Mouse (Mus musculus): ENCODE data around the gene Stip1. TPM values are rescaled to one million over a fixed set of nuclear protein-coding genes. Genes with fewer than 3 reads are reported as not detected.
A peak's percentile ranks its signal among the peaks of the same experiment; 100 is the strongest.
"Not testable (repeated sequence)": the region's sequence is repeated elsewhere in the genome, so short reads cannot be mapped to it uniquely, and the experiment has no call there.

Gene Stip1
- polyA plus RNA-seq, 1 experiment from 2014 or later, result 470 TPM

GRCm38 (mm10) chr19:6995255-6995991 is 44.3 kb downstream of the Stip1 start:
- Histone ChIP-seq H3K4me3 (peak overlapping the region; percentile 71), H3K9me3 (replicated peaks) (no peaks in the 10 kb centered on the region), H3K27me3 (ENCODE audit: low read depth, poor library complexity, severe bottlenecking) (no peaks in the 10 kb centered on the region), H3K4me1 (peaks cover 61% of the 10 kb centered on the region), H3K36me3 (peaks cover 27% of the 10 kb centered on the region), H3K27ac (replicated peaks) (peak overlapping the region; percentile 86)
- DNase-seq (ENCODE audit: low spot score), result no peak
- 52% methylated on average over 21 of the region's 21 CpGs for WGBS

GRCm38 (mm10) chr19:6994489-6994888 is 45.3 kb downstream of the Stip1 start:
- Histone ChIP-seq H3K4me1 (peaks cover 61% of the 10 kb centered on the region), H3K27ac (replicated peaks) (no peak overlapping the region), H3K9me3 (replicated peaks) (no peaks in the 10 kb centered on the region), H3K4me3 (peak overlapping the region; percentile 71; the same call in 1 of the 2 replicates), H3K36me3 (peaks cover 19% of the 10 kb centered on the region), H3K27me3 (ENCODE audit: low read depth, poor library complexity, severe bottlenecking) (no peaks in the 10 kb centered on the region)
- no peak for DNase-seq (ENCODE audit: low spot score)
- WGBS, result 89% methylated on average over 8 of the region's 8 CpGs

GRCm38 (mm10) chr19:6994002-6994401 is 45.8 kb downstream of the Stip1 start:
- Histone ChIP-seq H3K27me3 (ENCODE audit: low read depth, poor library complexity, severe bottlenecking) (no peaks in the 10 kb centered on the region), H3K36me3 (peaks cover 17% of the 10 kb centered on the region), H3K9me3 (replicated peaks) (no peaks in the 10 kb centered on the region), H3K27ac (replicated peaks) (no peak overlapping the region), H3K4me1 (peaks cover 61% of the 10 kb centered on the region), H3K4me3 (no peak overlapping the region; the same call in 1 of the 2 replicates)
- WGBS, result 87% methylated on average over 8 of the region's 8 CpGs
- no peak for DNase-seq (ENCODE audit: low spot score)

- H3K36me3 ChIP-seq, result peaks cover 9% of the 10 kb centered on the region
- peak overlapping the region; percentile 87 for H3K27ac ChIP-seq (replicated peaks)
- H3K4me3 ChIP-seq, result peak overlapping the region; percentile 71
- no peaks in the 10 kb centered on the region for H3K27me3 ChIP-seq (ENCODE audit: low read depth, poor library complexity, severe bottlenecking)
- 66% methylated on average over 14 of the region's 14 CpGs for WGBS
- no peaks in the 10 kb centered on the region for H3K9me3 ChIP-seq (replicated peaks)
- peaks cover 63% of the 10 kb centered on the region for H3K4me1 ChIP-seq
- no peak for DNase-seq (ENCODE audit: low spot score)
Observed at GRCm38 (mm10) chr19:6993011-6993770, 46.6 kb downstream of the Stip1 start.

GRCm38 (mm10) chr19:6992011-6992858 is 47.5 kb downstream of the Stip1 start, which contains the start of gene Dnajc4:
Gene Dnajc4, minus strand, starts transcription at chr19:6992572.
- H3K9me3 ChIP-seq (replicated peaks), result no peaks in the 10 kb centered on the region
- DNase-seq (ENCODE audit: low spot score), result peak; percentile 98
- peak within 1 kb of the TSS; percentile 87 for H3K27ac ChIP-seq (replicated peaks)
- no peaks in the 10 kb centered on the region for H3K27me3 ChIP-seq (ENCODE audit: low read depth, poor library complexity, severe bottlenecking)
- H3K4me1 ChIP-seq, result peaks cover 65% of the 10 kb centered on the region
- 3% methylated on average over 37 of the region's 37 CpGs for WGBS
- peak within 1 kb of the TSS; percentile 71 for H3K4me3 ChIP-seq
- H3K36me3 ChIP-seq, result peaks cover 4% of the 10 kb centered on the region; the same call in 1 of the 2 replicates

GRCm38 (mm10) chr19:6991166-6991565 is 48.6 kb downstream of the Stip1 start:
- 93% methylated on average over 6 of the region's 6 CpGs for WGBS
- H3K27me3 ChIP-seq (ENCODE audit: low read depth, poor library complexity, severe bottlenecking); H3K4me3 ChIP-seq; H3K27ac ChIP-seq (replicated peaks); DNase-seq (ENCODE audit: low spot score); H3K36me3 ChIP-seq; H3K9me3 ChIP-seq (replicated peaks): not testable (repeated sequence)
- peaks cover 65% of the 10 kb centered on the region for H3K4me1 ChIP-seq

- 91% methylated on average over 6 of the region's 6 CpGs for WGBS
- H3K4me1 ChIP-seq, result peaks cover 66% of the 10 kb centered on the region
- no peak overlapping the region for H3K27ac ChIP-seq (replicated peaks)
- no peak for DNase-seq (ENCODE audit: low spot score)
- H3K9me3 ChIP-seq (replicated peaks), result no peaks in the 10 kb centered on the region
- H3K27me3 ChIP-seq (ENCODE audit: low read depth, poor library complexity, severe bottlenecking), result no peaks in the 10 kb centered on the region
- H3K4me3 ChIP-seq, result no peak overlapping the region
- H3K36me3 ChIP-seq, result peaks cover 6% of the 10 kb centered on the region
Observed at GRCm38 (mm10) chr19:6990712-6991111, 49.1 kb downstream of the Stip1 start.

GRCm38 (mm10) chr19:6989251-6989650 is 50.5 kb downstream of the Stip1 start:
- no peak for DNase-seq (ENCODE audit: low spot score)
- Histone ChIP-seq H3K27ac (replicated peaks) (no peak overlapping the region), H3K36me3 (peaks cover 19% of the 10 kb centered on the region), H3K4me3 (no peak overlapping the region), H3K27me3 (ENCODE audit: low read depth, poor library complexity, severe bottlenecking) (no peaks in the 10 kb centered on the region), H3K4me1 (peaks cover 56% of the 10 kb centered on the region), H3K9me3 (replicated peaks) (no peaks in the 10 kb centered on the region)
- WGBS, result 87% methylated on average over 8 of the region's 8 CpGs

GRCm38 (mm10) chr19:6987904-6988285 is 51.9 kb downstream of the Stip1 start:
- Histone ChIP-seq H3K27me3 (ENCODE audit: low read depth, poor library complexity, severe bottlenecking) (no peaks in the 10 kb centered on the region), H3K9me3 (replicated peaks) (no peaks in the 10 kb centered on the region), H3K4me1 (peaks cover 47% of the 10 kb centered on the region), H3K27ac (replicated peaks) (peak overlapping the region; percentile 97), H3K4me3 (peak overlapping the region; percentile 94), H3K36me3 (peaks cover 31% of the 10 kb centered on the region)
- DNase-seq (ENCODE audit: low spot score), result no peak
- WGBS, result 5% methylated on average over 8 of the region's 8 CpGs

GRCm38 (mm10) chr19:6987061-6987903 is 52.5 kb downstream of the Stip1 start, which contains the start of gene Vegfb:
Gene Vegfb, minus strand, starts transcription at chr19:6987651.
- peak within 1 kb of the TSS; percentile 97 for H3K27ac ChIP-seq (replicated peaks)
- H3K36me3 ChIP-seq, result peaks cover 37% of the 10 kb centered on the region
- no peaks in the 10 kb centered on the region for H3K27me3 ChIP-seq (ENCODE audit: low read depth, poor library complexity, severe bottlenecking)
- WGBS, result under 1% methylated on average over 82 of the region's 85 CpGs
- H3K4me1 ChIP-seq, result peaks cover 43% of the 10 kb centered on the region
- H3K9me3 ChIP-seq (replicated peaks), result no peaks in the 10 kb centered on the region
- peak; percentile 75 for DNase-seq (ENCODE audit: low spot score)
- peak within 1 kb of the TSS; percentile 94 for H3K4me3 ChIP-seq

GRCm38 (mm10) chr19:6985951-6986708 is 53.6 kb downstream of the Stip1 start:
- no peak for DNase-seq (ENCODE audit: low spot score)
- peaks cover 39% of the 10 kb centered on the region for H3K4me1 ChIP-seq
- H3K27me3 ChIP-seq (ENCODE audit: low read depth, poor library complexity, severe bottlenecking), result no peaks in the 10 kb centered on the region
- no peaks in the 10 kb centered on the region for H3K9me3 ChIP-seq (replicated peaks)
- peaks cover 44% of the 10 kb centered on the region for H3K36me3 ChIP-seq
- H3K4me3 ChIP-seq, result peak overlapping the region; percentile 94
- H3K27ac ChIP-seq (replicated peaks), result 0 out of 2 replicates have a peak overlapping the region, but pooled peaks have one; percentile 46
- whole genome bisulfite sequencing, result 79% methylated on average over 10 of the region's 10 CpGs

All from midbrain, embryonic 10.5 days (tissue).